Mouse (Mus musculus) liver, embryonic 12.5 days (tissue): ENCODE data around the gene Chst4. TPM values are rescaled to one million over a fixed set of nuclear protein-coding genes. Genes with fewer than 3 reads are reported as not detected.

Source experiments
- ATAC-seq: fragments of 200-750 bp; cut with Nextera tagmentation; 2 replicates; pipeline ENCODE4 v1.8.0; 2017; ENCODE audit warnings: moderate number of reproducible peaks, mild to moderate bottlenecking, moderate library complexity
- H3K27ac ChIP-seq: fragments of 300-500 bp; sonication (generic); 2 replicates; pipeline ENCODE4 v1.5.1; 2016; ENCODE audit warnings: mild to moderate bottlenecking
- H3K27me3 ChIP-seq: fragments of 300-500 bp; sonication (generic); replicated peaks from 2 replicates; pipeline ENCODE4 v1.6.1; 2016; ENCODE audit warnings: mild to moderate bottlenecking, moderate library complexity
- H3K36me3 ChIP-seq: fragments of 300-500 bp; sonication (generic); 2 replicates; pipeline ENCODE4 v1.6.1; 2016; ENCODE audit warnings: mild to moderate bottlenecking, moderate library complexity
- H3K4me1 ChIP-seq: fragments of 300-500 bp; sonication (generic); 2 replicates; pipeline ENCODE4 v1.6.1; 2016
- H3K4me2 ChIP-seq: fragments of 300-500 bp; sonication (generic); 2 replicates; pipeline ENCODE4 v1.6.1; 2016; ENCODE audit warnings: mild to moderate bottlenecking, moderate library complexity
- H3K4me3 ChIP-seq: fragments of 300-500 bp; sonication (generic); 2 replicates; pipeline ENCODE4 v1.5.1; 2016; ENCODE audit warnings: mild to moderate bottlenecking, moderate library complexity
- H3K9ac ChIP-seq: fragments of 300-500 bp; sonication (generic); 2 replicates; pipeline ENCODE4 v1.6.1; 2016; ENCODE audit warnings: mild to moderate bottlenecking, moderate library complexity
- H3K9me3 ChIP-seq: fragments of 300-500 bp; sonication (generic); replicated peaks from 2 replicates; pipeline ENCODE4 v1.6.1; 2016; ENCODE audit warnings: mild to moderate bottlenecking, moderate library complexity
- WGBS: fragments of 180-500 bp; shearing (Covaris S2); methylation state at CpG from one replicate; pipeline ENCODE4 v1.1.7; 2016; ENCODE audit not compliant: insufficient replicate concordance; 5-methylcytosine and 5-hydroxymethylcytosine counted together
- polyA plus RNA-seq: library from polyadenylated mRNA; unstranded; fragments of >200 nt; fragmentation: Nextera tagmentation; extraction: Ambion mirVana; gene quantifications from 2 replicates; pipeline ENCODE4 v1.2.1, GENCODE M21; 2016

The Chst4 gene
- polyA plus RNA-seq, 1 experiment from 2014 or later, result not detected

DNA sequence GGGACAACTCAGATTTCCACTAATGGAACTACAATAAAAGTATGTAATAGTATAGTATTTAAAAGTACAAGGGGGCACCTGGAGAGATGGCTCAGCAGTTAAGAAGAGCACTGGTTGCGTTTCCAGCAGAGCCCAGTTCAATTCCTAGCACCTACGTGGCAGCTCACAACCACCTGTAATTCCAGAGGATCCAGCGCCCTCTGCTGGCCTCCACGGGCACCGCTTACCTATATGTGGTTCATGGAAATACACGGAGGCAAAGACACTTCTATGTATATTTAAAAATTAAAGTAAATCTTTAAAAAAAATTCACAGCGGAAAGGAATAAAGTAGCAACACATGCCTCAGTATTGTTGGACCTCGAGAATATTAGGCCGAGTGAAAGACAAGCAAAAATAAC, 36.6 kb downstream of the Chst4 start:
- WGBS, result 28% methylated on average over 9 of the region's 9 CpGs
- Histone ChIP-seq H3K9ac (no peak overlapping the region), H3K4me2 (no peak overlapping the region), H3K4me3 (no peak overlapping the region), H3K9me3 (no peaks in the 10 kb centered on the region), H3K27ac (no peak overlapping the region), H3K27me3 (no peaks in the 10 kb centered on the region), H3K4me1 (no peaks in the 10 kb centered on the region), H3K36me3 (no peaks in the 10 kb centered on the region)
- ATAC-seq, result no peak

DNA sequence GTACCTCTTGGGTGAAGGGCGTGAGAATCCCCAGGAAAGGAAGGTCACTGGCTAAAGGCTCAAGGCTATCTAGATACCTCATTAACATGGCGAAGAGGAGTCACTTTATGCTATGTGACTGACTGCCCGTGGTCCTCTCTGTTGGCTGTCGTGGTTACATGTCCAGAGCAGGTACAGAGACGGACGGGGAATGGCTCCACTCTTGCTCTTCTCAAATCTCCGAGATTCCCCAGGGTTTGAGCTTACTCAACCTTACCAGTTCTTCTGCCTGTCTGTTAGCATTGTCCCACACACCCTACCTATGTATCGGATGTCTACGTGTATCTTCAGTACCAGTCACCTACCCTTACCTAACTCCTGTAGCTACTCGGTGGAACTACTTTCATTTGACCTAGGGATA, 39.6 kb downstream of the Chst4 start:
- H3K4me3 ChIP-seq, result no peak overlapping the region
- WGBS, result 67% methylated on average over 10 of the region's 10 CpGs
- ATAC-seq, result no peak

DNA sequence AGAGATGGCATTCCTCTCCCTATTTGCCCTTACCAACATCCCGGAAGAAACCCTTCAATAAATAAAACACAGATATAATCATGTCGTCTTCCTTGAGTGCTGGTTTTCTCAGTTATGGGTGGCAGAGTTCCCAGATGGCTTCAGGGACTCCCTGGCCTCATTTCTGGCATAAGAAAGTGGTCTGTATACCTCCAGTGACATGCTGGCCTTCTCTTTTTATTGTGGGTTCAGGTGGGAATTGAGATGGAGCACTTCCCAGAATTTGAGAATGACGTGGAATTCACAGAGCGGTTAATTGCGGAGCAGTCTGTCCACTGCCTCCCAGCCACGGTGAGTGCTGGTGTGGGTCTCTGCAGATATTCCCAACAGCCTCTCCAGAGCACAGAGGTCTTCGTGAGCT, 41.5 kb downstream of the Chst4 start:
- Histone ChIP-seq H3K27me3 (no peaks in the 10 kb centered on the region), H3K36me3 (no peaks in the 10 kb centered on the region), H3K27ac (no peak overlapping the region), H3K9me3 (no peaks in the 10 kb centered on the region), H3K4me3 (no peak overlapping the region), H3K9ac (no peak overlapping the region), H3K4me1 (no peaks in the 10 kb centered on the region), H3K4me2 (no peak overlapping the region)
- ATAC-seq, result no peak
- WGBS, result 61% methylated on average over 7 of the region's 7 CpGs

More for the DNA sequence above, 39.6 kb downstream of the Chst4 start:
- no peaks in the 10 kb centered on the region for H3K27me3 ChIP-seq
- no peaks in the 10 kb centered on the region for H3K36me3 ChIP-seq
- H3K9ac ChIP-seq, result no peak overlapping the region
- H3K4me1 ChIP-seq, result no peaks in the 10 kb centered on the region
- H3K9me3 ChIP-seq, result no peaks in the 10 kb centered on the region
- H3K27ac ChIP-seq, result no peak overlapping the region
- no peak overlapping the region for H3K4me2 ChIP-seq

DNA sequence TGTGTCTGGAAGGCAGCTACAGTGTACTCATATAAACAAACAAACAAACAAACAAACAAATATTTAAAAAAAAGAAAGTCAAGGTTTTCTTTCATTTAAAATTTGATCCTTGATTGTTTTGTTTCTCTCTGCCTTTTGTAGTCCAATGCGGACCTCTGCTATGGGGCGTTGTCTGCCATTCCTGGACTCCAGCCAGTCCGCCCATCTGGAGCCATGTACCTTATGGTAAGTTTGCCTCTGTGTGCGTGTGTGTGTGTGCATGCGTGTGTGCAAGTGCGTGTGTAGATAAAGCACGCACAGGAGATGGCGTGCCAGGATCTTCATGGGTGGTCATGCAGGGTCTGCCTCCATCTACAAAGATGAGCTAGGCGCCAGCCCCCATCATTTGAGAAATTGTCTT, 42.2 kb downstream of the Chst4 start:
- WGBS, result 78% methylated on average over 9 of the region's 9 CpGs
- no peaks in the 10 kb centered on the region for H3K27me3 ChIP-seq
- no peaks in the 10 kb centered on the region for H3K36me3 ChIP-seq
- H3K9ac ChIP-seq, result no peak overlapping the region
- ATAC-seq, result no peak
- no peaks in the 10 kb centered on the region for H3K9me3 ChIP-seq
- H3K27ac ChIP-seq, result no peak overlapping the region
- no peak overlapping the region for H3K4me2 ChIP-seq
- no peaks in the 10 kb centered on the region for H3K4me1 ChIP-seq
- no peak overlapping the region for H3K4me3 ChIP-seq

DNA sequence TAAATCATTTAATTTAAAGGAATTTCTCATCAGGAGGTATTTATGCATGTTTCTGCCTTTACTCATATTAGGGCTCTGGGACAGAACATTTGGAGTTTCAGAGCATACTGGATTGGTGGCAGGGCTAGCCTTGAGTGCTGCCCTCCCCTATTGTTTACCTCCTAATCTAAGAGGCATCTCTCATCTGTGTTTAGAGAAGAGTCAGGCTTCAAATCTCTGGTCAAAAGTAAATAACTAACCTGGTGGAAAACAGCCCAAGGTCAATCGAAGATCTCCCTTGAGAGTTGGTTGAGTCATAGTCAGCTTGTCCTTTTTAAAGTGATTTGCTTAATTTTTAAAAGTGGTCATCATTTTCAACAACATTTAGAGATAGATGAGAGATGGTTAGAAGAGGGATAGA, 46.6 kb downstream of the Chst4 start:
- WGBS, result 62% methylated on average over 1 of the region's 1 CpGs
- H3K9me3 ChIP-seq, result no peaks in the 10 kb centered on the region
- H3K27me3 ChIP-seq, result no peaks in the 10 kb centered on the region
- no peak overlapping the region for H3K27ac ChIP-seq
- H3K4me3 ChIP-seq, result no peak overlapping the region
- H3K9ac ChIP-seq, result no peak overlapping the region
- H3K4me2 ChIP-seq, result no peak overlapping the region
- ATAC-seq, result no peak
- no peaks in the 10 kb centered on the region for H3K4me1 ChIP-seq
- H3K36me3 ChIP-seq, result no peaks in the 10 kb centered on the region

DNA sequence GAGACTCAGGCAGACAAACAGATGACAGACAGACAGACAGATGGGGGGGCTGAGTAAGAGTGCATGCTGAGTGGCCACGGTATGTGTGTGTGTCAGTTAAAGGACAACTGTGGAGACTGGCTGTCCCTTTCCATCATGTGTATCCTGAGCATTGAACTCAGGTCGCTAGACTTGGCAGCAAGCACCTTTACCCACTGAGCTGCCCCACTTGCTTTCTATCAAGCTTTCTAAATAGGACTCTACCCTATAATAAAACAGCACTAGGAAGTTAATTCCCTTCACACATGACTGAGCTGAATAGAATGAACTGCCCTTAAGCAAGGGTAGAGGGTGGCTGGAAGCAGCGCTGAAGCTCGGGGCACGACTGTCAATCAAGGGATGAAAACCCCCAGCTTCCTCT, 47.4 kb downstream of the Chst4 start:
- Histone ChIP-seq H3K4me3 (no peak overlapping the region), H3K4me1 (no peaks in the 10 kb centered on the region), H3K27me3 (no peaks in the 10 kb centered on the region), H3K9me3 (no peaks in the 10 kb centered on the region), H3K36me3 (no peaks in the 10 kb centered on the region), H3K27ac (no peak overlapping the region), H3K9ac (no peak overlapping the region), H3K4me2 (no peak overlapping the region)
- WGBS, result 73% methylated on average over 5 of the region's 5 CpGs
- ATAC-seq, result no peak

DNA sequence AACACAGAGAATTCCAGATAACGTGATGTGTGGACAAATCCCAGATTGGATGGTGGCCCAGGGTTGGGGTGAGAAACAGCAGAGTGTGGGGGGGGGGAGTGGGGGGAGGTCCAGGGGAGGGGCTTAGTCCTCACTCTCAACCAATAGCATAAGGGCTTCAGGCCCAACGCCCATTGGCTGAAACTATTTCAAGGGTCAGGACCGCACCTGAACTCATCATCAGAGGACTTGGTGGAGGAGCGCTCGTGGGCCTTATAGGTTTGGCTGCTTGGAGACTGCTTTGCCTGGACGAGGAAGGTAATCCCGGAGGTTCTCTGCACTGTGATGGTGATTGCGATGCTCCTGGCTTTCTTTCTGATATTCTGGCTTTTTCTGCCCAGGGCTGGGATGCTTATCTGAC, 49.3 kb downstream of the Chst4 start, which contains the start of gene Tat:
TSS of gene Tat (plus strand) at position 214 of the 400 bp plus-strand sequence.
- no peak within 1 kb of the TSS for H3K27ac ChIP-seq
- 69% methylated on average over 8 of the region's 8 CpGs for WGBS
- no peaks in the 10 kb centered on the region for H3K4me1 ChIP-seq
- no peak within 1 kb of the TSS for H3K4me2 ChIP-seq
- ATAC-seq, result no peak
- no peak within 1 kb of the TSS for H3K4me3 ChIP-seq
- no peaks in the 10 kb centered on the region for H3K9me3 ChIP-seq
- no peaks in the 10 kb centered on the region for H3K27me3 ChIP-seq
- H3K36me3 ChIP-seq, result no peaks in the 10 kb centered on the region
- H3K9ac ChIP-seq, result no peak within 1 kb of the TSS

DNA sequence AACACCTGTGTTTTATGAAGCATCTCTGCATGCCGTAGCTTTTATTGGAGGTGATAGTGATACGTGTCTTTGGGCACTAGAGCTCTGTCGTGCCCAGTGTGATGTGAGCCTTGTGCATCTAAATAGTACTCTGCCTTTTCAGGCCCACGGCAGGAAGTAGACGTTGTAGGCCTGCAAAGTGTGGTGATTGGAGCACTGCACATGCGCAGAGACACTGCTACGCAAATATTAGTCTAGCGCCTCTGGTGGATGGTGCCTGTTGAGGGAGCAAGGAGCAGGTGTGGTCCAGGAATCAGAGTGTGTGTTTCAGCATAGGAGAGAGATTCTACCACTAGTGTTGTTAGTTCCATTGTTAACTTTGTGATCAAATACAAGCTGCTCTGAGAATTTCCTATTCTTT, 50.4 kb downstream of the Chst4 start:
- H3K4me2 ChIP-seq, result no peak overlapping the region

DNA sequence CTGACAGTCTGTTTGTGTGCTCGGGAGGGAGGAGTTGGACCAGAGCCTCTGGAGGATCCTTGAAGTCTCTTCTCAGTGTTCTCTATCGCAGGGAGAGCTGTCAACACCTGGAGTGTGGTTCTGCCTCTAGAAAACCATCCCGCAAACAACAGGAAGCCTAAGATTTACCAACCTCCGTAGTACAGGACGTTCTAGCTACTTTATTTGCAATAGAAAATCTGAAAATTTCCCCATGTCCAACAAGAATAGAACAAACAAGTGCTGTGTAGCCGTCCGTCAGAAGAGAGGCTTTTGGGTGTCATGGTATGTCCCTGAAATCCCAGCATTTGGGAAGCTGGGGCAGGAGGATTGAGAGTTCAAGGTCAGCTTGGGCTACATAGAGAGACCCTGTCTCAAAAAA, 51.8 kb downstream of the Chst4 start:
- no peak overlapping the region for H3K4me3 ChIP-seq
- H3K9me3 ChIP-seq, result no peaks in the 10 kb centered on the region
- no peak for ATAC-seq
- WGBS, result 65% methylated on average over 7 of the region's 7 CpGs
- no peaks in the 10 kb centered on the region for H3K27me3 ChIP-seq
- H3K36me3 ChIP-seq, result no peaks in the 10 kb centered on the region
- no peaks in the 10 kb centered on the region for H3K4me1 ChIP-seq
- H3K27ac ChIP-seq, result no peak overlapping the region
- no peak overlapping the region for H3K9ac ChIP-seq
- no peak overlapping the region for H3K4me2 ChIP-seq

More for the DNA sequence above, 50.4 kb downstream of the Chst4 start:
- H3K36me3 ChIP-seq, result no peaks in the 10 kb centered on the region
- WGBS, result 79% methylated on average over 8 of the region's 8 CpGs
- H3K9me3 ChIP-seq, result no peaks in the 10 kb centered on the region
- no peaks in the 10 kb centered on the region for H3K27me3 ChIP-seq
- H3K27ac ChIP-seq, result no peak overlapping the region
- H3K9ac ChIP-seq, result no peak overlapping the region
- ATAC-seq, result no peak
- no peak overlapping the region for H3K4me3 ChIP-seq
- H3K4me1 ChIP-seq, result no peaks in the 10 kb centered on the region

DNA sequence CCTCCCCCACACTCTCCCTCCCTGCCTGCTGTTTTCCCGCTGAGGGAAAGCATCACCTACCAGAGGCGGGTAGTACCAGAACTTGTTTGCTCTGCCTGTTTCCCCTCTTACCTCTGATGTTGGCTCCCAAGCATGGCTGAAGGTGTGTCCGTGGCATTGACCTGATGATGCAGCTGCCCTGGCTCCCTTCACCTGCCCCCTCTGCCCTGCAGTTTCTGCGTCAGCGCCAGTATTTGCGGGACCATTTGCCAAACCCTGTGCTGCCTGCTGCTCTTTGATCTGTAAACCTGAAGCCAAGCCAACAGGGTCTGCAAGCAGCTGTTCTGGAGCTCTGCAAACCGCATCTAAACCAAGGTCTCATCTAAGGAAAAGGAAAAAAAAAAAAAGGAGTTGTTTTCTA, 53.2 kb downstream of the Chst4 start:
- Histone ChIP-seq H3K4me1 (no peaks in the 10 kb centered on the region), H3K9ac (no peak overlapping the region), H3K9me3 (no peaks in the 10 kb centered on the region), H3K4me3 (no peak overlapping the region), H3K4me2 (no peak overlapping the region), H3K36me3 (no peaks in the 10 kb centered on the region), H3K27me3 (no peaks in the 10 kb centered on the region), H3K27ac (no peak overlapping the region)
- WGBS, result 55% methylated on average over 7 of the region's 7 CpGs
- peak; percentile 32; the same call in 1 of the 2 replicates for ATAC-seq

DNA sequence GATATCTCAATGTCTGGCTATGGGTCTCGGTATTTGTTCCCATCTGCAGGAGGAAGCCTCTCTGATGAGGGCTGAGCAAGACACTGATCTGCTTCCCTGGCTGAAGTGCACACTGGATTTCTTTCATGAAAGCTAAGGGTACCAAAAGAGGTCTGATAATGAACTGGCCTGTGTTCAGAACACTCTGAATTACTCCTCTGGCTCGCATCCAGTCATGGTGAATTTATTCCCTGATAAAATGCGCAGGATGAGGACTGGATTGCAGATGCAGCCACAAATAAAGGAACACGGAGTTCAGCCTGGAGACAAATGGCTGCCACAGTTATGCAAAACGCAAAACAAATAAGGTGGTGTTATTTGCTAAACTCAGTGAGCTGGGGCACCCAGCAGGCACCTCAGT, 55.6 kb downstream of the Chst4 start:
- no peak overlapping the region for H3K9ac ChIP-seq
- H3K36me3 ChIP-seq, result no peaks in the 10 kb centered on the region
- H3K4me1 ChIP-seq, result no peaks in the 10 kb centered on the region
- H3K27me3 ChIP-seq, result no peaks in the 10 kb centered on the region
- H3K4me3 ChIP-seq, result no peak overlapping the region
- no peak for ATAC-seq
- WGBS, result 38% methylated on average over 5 of the region's 5 CpGs
- H3K9me3 ChIP-seq, result no peaks in the 10 kb centered on the region
- no peak overlapping the region for H3K4me2 ChIP-seq
- no peak overlapping the region for H3K27ac ChIP-seq

DNA sequence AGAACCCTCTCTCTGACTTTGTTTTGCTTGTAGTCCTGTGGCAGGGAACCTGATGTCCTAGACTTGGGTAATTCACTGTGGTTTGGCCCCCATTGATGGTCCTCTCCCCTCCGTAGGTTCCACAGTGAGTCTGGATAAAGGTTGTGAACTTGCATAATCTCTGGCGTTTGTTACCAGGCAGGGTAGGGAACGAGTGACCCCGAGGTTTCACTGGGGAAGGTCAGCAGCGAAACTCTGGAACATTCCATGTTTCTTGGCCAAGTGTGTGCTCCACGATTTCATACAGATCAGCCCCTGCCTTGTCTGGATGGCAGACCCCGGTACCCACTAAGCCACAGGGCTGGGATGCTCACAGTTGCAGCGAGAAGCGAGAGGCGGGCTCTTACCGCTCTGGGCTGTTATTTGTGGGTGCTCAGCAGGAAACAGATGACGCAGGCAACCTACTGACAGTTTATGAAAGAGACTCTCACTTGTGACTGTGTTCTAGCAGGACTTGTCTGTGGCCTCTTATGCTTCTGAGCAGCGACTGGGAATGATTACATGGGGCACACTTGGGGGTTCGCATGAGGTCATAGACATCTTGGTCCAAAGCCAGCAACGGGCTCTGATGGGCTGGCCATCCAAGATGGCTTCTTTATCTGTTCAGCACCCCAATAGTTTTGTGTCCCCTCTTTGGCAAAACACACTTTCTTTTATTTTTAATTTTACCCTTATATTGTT, 57.0 kb downstream of the Chst4 start:
- H3K4me3 ChIP-seq, result no peak overlapping the region
- H3K36me3 ChIP-seq, result no peaks in the 10 kb centered on the region
- H3K9me3 ChIP-seq, result no peaks in the 10 kb centered on the region
- no peak overlapping the region for H3K27ac ChIP-seq
- WGBS, result 60% methylated on average over 15 of the region's 15 CpGs
- H3K27me3 ChIP-seq, result no peaks in the 10 kb centered on the region
- no peak for ATAC-seq
- no peaks in the 10 kb centered on the region for H3K4me1 ChIP-seq
- no peak overlapping the region for H3K4me2 ChIP-seq
- H3K9ac ChIP-seq, result no peak overlapping the region

DNA sequence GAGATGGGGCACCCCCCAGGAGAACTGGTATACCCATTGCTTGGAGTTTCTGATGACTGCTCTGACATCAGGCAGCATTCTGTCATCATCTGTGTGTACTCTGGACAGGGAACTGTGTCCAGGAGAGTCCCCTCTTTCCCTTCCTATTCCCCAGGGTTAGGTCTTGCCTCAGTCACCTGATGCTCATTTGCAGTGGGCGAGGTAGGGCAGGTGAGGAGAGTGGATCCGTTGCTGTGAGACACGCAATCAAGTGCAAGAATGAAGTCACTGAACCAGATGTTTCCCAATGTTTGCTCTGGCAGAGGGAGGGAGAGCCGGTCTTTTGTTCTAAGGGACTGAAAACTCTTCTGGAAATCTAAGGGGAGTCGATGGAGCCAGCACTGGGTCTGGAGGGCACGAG, 60.2 kb downstream of the Chst4 start:
- no peak overlapping the region for H3K9ac ChIP-seq
- ATAC-seq, result no peak
- H3K4me2 ChIP-seq, result no peak overlapping the region
- 49% methylated on average over 6 of the region's 6 CpGs for WGBS
- no peak overlapping the region for H3K4me3 ChIP-seq
- H3K9me3 ChIP-seq, result no peaks in the 10 kb centered on the region
- H3K27ac ChIP-seq, result no peak overlapping the region
- no peaks in the 10 kb centered on the region for H3K36me3 ChIP-seq
- no peaks in the 10 kb centered on the region for H3K4me1 ChIP-seq
- H3K27me3 ChIP-seq, result no peaks in the 10 kb centered on the region
